Mouse (Mus musculus): ENCODE data around the gene Rnh1. TPM values are rescaled to one million over a fixed set of nuclear protein-coding genes. Genes with fewer than 3 reads are reported as not detected.

Gene Rnh1
- total and polyA plus RNA-seq, 3 experiments, result 84.7 to 133 (median 95.5) TPM

GRCm38 (mm10) chr7:141204546-141204945 lies 31.9 kb upstream of the Rnh1 start:
- DNase-seq (ENCODE audit: extremely low read depth), result no peak
- H3K36me3 ChIP-seq (replicated peaks in 1 of 2; ENCODE audit: control insufficient read depth in 1 of 2, insufficient read depth in 1 of 2, low read length in 1 of 2), result no peaks in the 10 kb centered on the region

GRCm38 (mm10) chr7:141198121-141198520 lies 25.5 kb upstream of the Rnh1 start:
- Histone ChIP-seq H3K4me3 (replicated peaks in 1 of 3; ENCODE audit: low read depth in 2 of 3, low read length in 2 of 3, poor library complexity in 1 of 3) (no peak overlapping the region), H3K9ac (ENCODE audit: insufficient read depth, low read depth) (no peak overlapping the region), H3K79me2 (replicated peaks; ENCODE audit: control insufficient read depth, extremely low read depth, insufficient read depth, poor library complexity, severe bottlenecking) (no peaks in the 10 kb centered on the region), H3K4me1 (ENCODE audit: control insufficient read depth in 1 of 2, insufficient read depth in 2 of 2) (peaks cover 3 to 6% of the 10 kb centered on the region in 2 experiments), H3K27ac (ENCODE audit: insufficient read depth, low read depth) (no peak overlapping the region), H3K36me3 (replicated peaks in 1 of 2; ENCODE audit: control insufficient read depth in 1 of 2, insufficient read depth in 1 of 2, low read length in 1 of 2) (no peaks in the 10 kb centered on the region), H3K4me2 (ENCODE audit: insufficient read depth, low read depth, poor library complexity, severe bottlenecking) (no peak overlapping the region), H3K9me3 (replicated peaks; ENCODE audit: low read length) (no peaks in the 10 kb centered on the region), H3K27me3 (replicated peaks) (no peaks in the 10 kb centered on the region)
- DNase-seq (ENCODE audit: extremely low read depth), result no peak
- TF ChIP-seq E2F4 (IDR thresholded peaks at IDR 0.05; ENCODE audit: insufficient replicate concordance, low read depth, low read length), result no peak
- TF ChIP-seq CHD1 (IDR thresholded peaks at IDR 0.05; ENCODE audit: low read depth, low read length), result no peak
- TF ChIP-seq TCF12 (IDR thresholded peaks at IDR 0.05; ENCODE audit: low read depth, low read length), result no peak
- no peak for TF ChIP-seq GABPA (IDR thresholded peaks at IDR 0.05; ENCODE audit: insufficient replicate concordance, low read depth, low read length)
- no peak for TF ChIP-seq ETS1 (conservative IDR thresholded peaks at IDR 0.05; ENCODE audit: low read depth, low read length)
- no peak for TF ChIP-seq PAX5 (IDR thresholded peaks at IDR 0.05; ENCODE audit: low read length)
- TF ChIP-seq NRF1 (IDR thresholded peaks at IDR 0.05; ENCODE audit: low read depth, low read length), result no peak
- TF ChIP-seq ZC3H11A (IDR thresholded peaks at IDR 0.05; ENCODE audit: low read depth, low read length), result no peak
- TF ChIP-seq IRF4 (IDR thresholded peaks at IDR 0.05; ENCODE audit: low read depth, low read length), result no peak
- no peak for TF ChIP-seq ELF1 (IDR thresholded peaks at IDR 0.05; ENCODE audit: low read depth, low read length)
- TF ChIP-seq NELFE (IDR thresholded peaks at IDR 0.05; ENCODE audit: low read depth, low read length), result no peak
- no peak for TF ChIP-seq RCOR1 (conservative IDR thresholded peaks at IDR 0.05; ENCODE audit: low read depth, low read length)
- no peak for TF ChIP-seq SMC3 (IDR thresholded peaks at IDR 0.05; ENCODE audit: low read depth, low read length)
- no peak for TF ChIP-seq TBP (conservative IDR thresholded peaks at IDR 0.05; ENCODE audit: low read depth, low read length)
- no peak for TF ChIP-seq POLR2AphosphoS2 (IDR thresholded peaks at IDR 0.05; ENCODE audit: low read depth, low read length)
- no peak for TF ChIP-seq USF2 (conservative IDR thresholded peaks at IDR 0.05; ENCODE audit: low read depth, low read length)
- TF ChIP-seq USF1 (IDR thresholded peaks at IDR 0.05; ENCODE audit: low read depth, low read length), result no peak
- no peak for TF ChIP-seq MXI1 (IDR thresholded peaks at IDR 0.05; ENCODE audit: low read depth, low read length)
- TF ChIP-seq MAFK (IDR thresholded peaks at IDR 0.05; ENCODE audit: insufficient replicate concordance, low read length), result no peak
- in situ Hi-C loops (cut with MboI; ENCODE audit: low pct_ligation_motif_present, low pct_unique_long_range_greater_than_20kb, low sequenced_read_pairs) (no loop called here), dilution Hi-C loops (cut with MboI; ENCODE audit: extremely low pct_ligation_motif_present, extremely low pct_unique_long_range_greater_than_20kb, low sequenced_read_pairs) (no loop called here)

More at GRCm38 (mm10) chr7:141204546-141204945, 31.9 kb upstream of the Rnh1 start:
- 0 out of 4 replicates have a peak, but pooled peaks cover 0 to 3% of the 10 kb centered on the region in 2 experiments for H3K4me1 ChIP-seq (ENCODE audit: control insufficient read depth in 1 of 2, insufficient read depth in 2 of 2)
- H3K79me2 ChIP-seq (replicated peaks; ENCODE audit: control insufficient read depth, extremely low read depth, insufficient read depth, poor library complexity, severe bottlenecking), result no peaks in the 10 kb centered on the region
- no peak overlapping the region for H3K4me3 ChIP-seq (replicated peaks in 1 of 3; ENCODE audit: low read depth in 2 of 3, low read length in 2 of 3, poor library complexity in 1 of 3)
- dilution Hi-C loops (cut with MboI; ENCODE audit: extremely low pct_ligation_motif_present, extremely low pct_unique_long_range_greater_than_20kb, low sequenced_read_pairs), result no loop called here
- H3K27ac ChIP-seq (ENCODE audit: insufficient read depth, low read depth), result no peak overlapping the region
- H3K4me2 ChIP-seq (ENCODE audit: insufficient read depth, low read depth, poor library complexity, severe bottlenecking), result no peak overlapping the region
- H3K9ac ChIP-seq (ENCODE audit: insufficient read depth, low read depth), result no peak overlapping the region
- H3K27me3 ChIP-seq (replicated peaks), result peaks cover 12% of the 10 kb centered on the region
- in situ Hi-C loops (cut with MboI; ENCODE audit: low pct_ligation_motif_present, low pct_unique_long_range_greater_than_20kb, low sequenced_read_pairs), result no loop called here
- H3K9me3 ChIP-seq (replicated peaks; ENCODE audit: low read length), result no peaks in the 10 kb centered on the region
- TF ChIP-seq TBP (conservative IDR thresholded peaks at IDR 0.05; ENCODE audit: low read depth, low read length) (no peak), MEF2A (IDR thresholded peaks at IDR 0.05; ENCODE audit: borderline replicate concordance, low read depth, low read length) (no peak), TCF12 (IDR thresholded peaks at IDR 0.05; ENCODE audit: low read depth, low read length) (no peak), IRF4 (IDR thresholded peaks at IDR 0.05; ENCODE audit: low read depth, low read length) (no peak), MYC (IDR thresholded peaks at IDR 0.05; ENCODE audit: low read depth, low read length) (no peak), NRF1 (IDR thresholded peaks at IDR 0.05; ENCODE audit: low read depth, low read length) (no peak), KAT2A (IDR thresholded peaks at IDR 0.05; ENCODE audit: insufficient replicate concordance, low read length) (no peak), USF1 (IDR thresholded peaks at IDR 0.05; ENCODE audit: low read depth, low read length) (no peak), SMC3 (IDR thresholded peaks at IDR 0.05; ENCODE audit: low read depth, low read length) (no peak), EP300 (IDR thresholded peaks at IDR 0.05; ENCODE audit: low read length) (no peak), HCFC1 (IDR thresholded peaks at IDR 0.05; ENCODE audit: low read depth, low read length) (no peak), USF2 (conservative IDR thresholded peaks at IDR 0.05; ENCODE audit: low read depth, low read length) (no peak), CHD2 (IDR thresholded peaks at IDR 0.05; ENCODE audit: low read length) (no peak), ZNF384 (IDR thresholded peaks at IDR 0.05; ENCODE audit: low read depth, low read length) (no peak), RAD21 (IDR thresholded peaks at IDR 0.05; ENCODE audit: low read depth, low read length) (no peak), NELFE (IDR thresholded peaks at IDR 0.05; ENCODE audit: low read depth, low read length) (no peak), GABPA (IDR thresholded peaks at IDR 0.05; ENCODE audit: insufficient replicate concordance, low read depth, low read length) (no peak)

All from CH12.LX (cell line).